Mouse (Mus musculus): ENCODE measurements around the gene Fam83d.

Fam83d gene

DNA sequence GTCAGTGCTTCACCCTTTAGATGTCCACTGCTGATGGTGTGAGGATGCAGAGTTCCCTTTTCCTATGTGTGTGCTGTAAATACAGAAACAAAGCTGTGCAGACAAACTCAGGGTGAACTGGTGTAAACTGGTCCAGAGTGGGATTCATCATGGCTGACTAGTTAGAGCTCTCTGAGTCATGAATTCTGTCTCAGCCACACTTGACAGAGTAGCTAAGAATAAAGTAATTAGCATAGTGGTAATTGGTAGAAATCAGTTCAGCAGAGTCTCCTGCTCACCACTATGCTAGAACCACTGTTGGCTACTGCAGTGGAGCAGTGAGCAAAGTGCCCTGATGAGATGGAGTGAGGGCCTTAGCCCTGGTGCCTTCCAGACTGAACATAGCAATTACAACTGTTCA is 47.8 kb downstream of the Fam83d start:
- no peak for DNase-seq (ENCODE audit: low spot score in 2 of 2)

DNA sequence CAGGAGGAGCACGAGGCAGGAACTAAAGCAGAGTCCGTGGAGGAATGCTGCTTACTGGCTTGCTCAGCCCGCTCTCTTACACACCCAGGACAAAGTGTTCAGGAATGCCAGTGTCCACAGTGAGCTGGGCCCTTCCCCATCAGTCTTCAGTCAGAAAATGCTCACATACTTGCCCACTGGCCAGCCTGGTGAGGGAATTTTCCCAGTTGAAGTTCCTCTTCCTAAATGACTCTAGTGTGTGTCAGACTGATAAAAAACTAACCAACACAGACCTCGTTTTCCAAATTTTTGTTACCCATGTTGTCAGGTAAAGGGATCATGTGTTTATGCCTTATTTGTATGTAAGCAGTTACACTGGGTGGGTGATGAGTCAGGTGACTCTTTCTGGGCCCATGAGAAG is 48.3 kb downstream of the Fam83d start:
- no peak for DNase-seq (ENCODE audit: low spot score in 2 of 2)

DNA sequence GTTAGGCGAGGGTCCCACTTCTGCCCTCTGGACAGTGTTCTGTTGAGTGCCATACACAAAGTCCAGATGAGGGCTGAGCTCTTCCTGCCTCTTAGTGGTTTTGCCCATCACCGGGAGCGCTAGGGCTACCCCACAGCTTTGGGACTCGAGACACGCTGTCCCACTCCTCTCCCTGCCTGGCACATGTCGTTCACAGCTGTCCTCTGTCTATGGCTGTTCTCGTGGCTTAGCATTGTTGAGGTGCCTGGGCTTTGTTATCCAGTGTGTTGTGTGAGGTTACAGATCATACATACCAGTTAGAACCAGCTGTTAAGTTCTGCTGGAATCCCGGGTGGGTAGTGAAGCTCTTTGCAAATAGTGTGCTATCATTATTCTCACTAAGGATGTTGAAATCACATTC is 49.8 kb downstream of the Fam83d start:
- no peak for DNase-seq (ENCODE audit: low spot score in 2 of 2)

DNA sequence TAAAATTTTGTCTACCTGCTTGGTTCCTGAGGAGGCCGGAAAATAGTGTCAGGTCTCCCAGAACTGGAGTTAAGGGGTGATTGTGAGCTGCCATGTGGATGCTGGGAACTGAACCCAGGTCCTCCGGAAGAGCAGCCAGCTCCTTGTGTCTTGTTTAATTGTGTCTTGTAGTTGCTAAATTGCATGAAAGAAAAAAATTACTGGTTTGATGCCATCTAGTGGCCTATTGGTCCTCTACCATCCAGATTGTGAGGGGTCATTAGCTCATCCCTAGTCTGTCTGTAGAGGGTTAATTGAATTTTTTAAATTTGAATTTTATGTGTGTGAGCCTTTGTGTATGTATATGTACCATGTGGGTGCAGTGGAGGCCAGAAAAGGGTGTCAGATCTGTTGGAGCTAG is 60.2 kb downstream of the Fam83d start:
- DNase-seq (ENCODE audit: low spot score in 2 of 2) = no peak

DNA sequence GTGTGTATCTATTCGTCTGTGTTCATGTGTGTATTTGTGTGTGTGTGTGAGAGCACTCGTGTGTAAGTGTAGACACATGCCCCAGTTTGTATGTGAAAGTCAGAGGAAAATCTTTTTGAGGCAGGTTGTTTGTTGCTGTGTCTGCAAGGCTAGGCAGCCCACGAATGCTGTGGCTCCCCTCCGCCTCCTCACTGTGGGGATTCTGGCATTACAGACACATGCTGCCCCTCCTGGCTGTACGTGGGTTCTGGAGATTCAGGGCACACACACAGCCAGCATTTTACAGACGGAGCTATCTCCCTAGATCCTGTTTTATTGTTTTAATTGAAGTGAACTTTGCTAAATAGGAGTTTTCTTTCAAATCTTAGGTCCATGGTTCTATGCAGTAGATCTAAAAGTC is 61.9 kb downstream of the Fam83d start:
- DNase-seq (ENCODE audit: low spot score in 2 of 2) = no peak

DNA sequence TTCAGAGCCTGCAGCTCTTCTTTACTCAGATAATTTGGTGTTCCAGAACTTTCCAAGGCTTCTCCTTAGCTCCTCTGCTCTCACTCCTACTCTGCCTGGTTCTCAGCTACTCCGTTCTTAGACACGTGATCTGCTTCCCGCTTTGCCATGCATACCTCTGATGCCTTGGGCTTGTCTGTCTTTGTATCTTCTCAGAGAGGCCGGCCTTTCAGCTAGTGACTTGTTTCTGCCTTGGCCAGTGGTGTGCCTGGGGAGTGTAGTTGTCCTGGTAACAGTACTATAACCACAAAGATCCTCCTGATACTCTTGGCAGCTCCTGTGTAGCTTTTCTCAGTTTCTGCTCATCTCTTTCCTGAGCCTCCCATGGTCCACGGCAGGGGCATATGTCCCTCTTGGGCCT is 65.3 kb downstream of the Fam83d start:
- no peak for DNase-seq (ENCODE audit: low spot score in 2 of 2)

DNA sequence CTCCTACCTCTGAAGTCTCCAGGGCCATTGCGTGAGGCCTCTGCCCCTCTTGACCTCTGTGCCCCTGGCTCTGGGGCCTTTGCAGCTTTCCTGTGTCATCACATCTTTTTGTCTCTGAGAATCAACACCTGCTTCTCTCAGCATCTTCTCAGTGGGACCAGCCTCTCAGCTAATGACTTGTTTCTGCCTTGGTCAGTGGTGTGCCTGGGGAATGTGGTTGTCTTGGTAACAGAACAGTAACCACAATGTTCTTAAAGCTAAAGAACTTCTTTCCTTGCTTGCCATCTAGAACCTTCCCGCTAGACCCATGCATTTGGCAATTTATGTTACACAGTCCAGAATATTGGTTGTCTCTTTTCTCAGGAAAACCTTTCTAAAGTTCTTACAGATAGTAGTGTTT is 65.8 kb downstream of the Fam83d start:
- no peak for DNase-seq (ENCODE audit: low spot score in 2 of 2)
